Mouse (Mus musculus) C2C12 (cell line): ENCODE data around the gene Rfpl4b.

Source experiments
- CTCF ChIP-seq: IDR thresholded peaks from one replicate; pipeline ENCODE4 v1.5.1; 2011; ENCODE audit not compliant: control insufficient read depth, insufficient read depth, insufficient read length
- FOSL1 ChIP-seq: IDR thresholded peaks from one replicate; pipeline ENCODE4 v1.8.0; 2011; ENCODE audit warnings: mild to moderate bottlenecking, low read length; ENCODE audit not compliant: poor library complexity, insufficient read depth, severe bottlenecking
- MAX ChIP-seq: IDR thresholded peaks from one replicate; pipeline ENCODE4 v1.6.1; 2011; ENCODE audit warnings: mild to moderate bottlenecking, control low read depth

- TF ChIP-seq CTCF = no peak
- TF ChIP-seq FOSL1 = no peak
- no peak for TF ChIP-seq MAX
These were observed 18.3 kb downstream of the Rfpl4b start for GRCm38 (mm10) chr10:38803304-38803703.
